Mouse (Mus musculus) liver, embryonic 15.5 days (tissue): ENCODE measurements around the gene Gm10097. TPM values are rescaled to one million over a fixed set of nuclear protein-coding genes. Genes with fewer than 3 reads are reported as not detected.

Source experiments
- ATAC-seq: fragments of 200-750 bp; cut with Nextera tagmentation; 2 replicates; pipeline ENCODE4 v1.8.0; 2017; ENCODE audit warnings: moderate number of reproducible peaks, mild to moderate bottlenecking, moderate library complexity; ENCODE audit not compliant: insufficient read depth
- H3K27ac ChIP-seq: fragments of 300-500 bp; sonication (generic); replicated peaks from 2 replicates; pipeline ENCODE4 v1.5.1; 2015; ENCODE audit warnings: mild to moderate bottlenecking, inconsistent platforms
- H3K27me3 ChIP-seq: fragments of 300-500 bp; sonication (generic); 2 replicates; pipeline ENCODE4 v1.6.1; 2015; ENCODE audit warnings: mild to moderate bottlenecking, inconsistent platforms
- H3K36me3 ChIP-seq: fragments of 300-500 bp; sonication (generic); replicated peaks from 2 replicates; pipeline ENCODE4 v1.6.1; 2015; ENCODE audit warnings: moderate library complexity, mild to moderate bottlenecking, inconsistent platforms
- H3K4me1 ChIP-seq: fragments of 300-500 bp; sonication (generic); replicated peaks from 2 replicates; pipeline ENCODE4 v1.6.1; 2015; ENCODE audit warnings: inconsistent platforms
- H3K4me2 ChIP-seq: fragments of 300-500 bp; sonication (generic); 2 replicates; pipeline ENCODE4 v1.6.1; 2015; ENCODE audit warnings: moderate library complexity, mild to moderate bottlenecking, inconsistent platforms
- H3K4me3 ChIP-seq: fragments of 300-500 bp; sonication (generic); replicated peaks from 2 replicates; pipeline ENCODE4 v1.5.1; 2015; ENCODE audit warnings: mild to moderate bottlenecking, inconsistent platforms
- H3K9ac ChIP-seq: fragments of 300-500 bp; sonication (generic); 2 replicates; pipeline ENCODE4 v1.6.1; 2015; ENCODE audit warnings: moderate library complexity, mild to moderate bottlenecking, inconsistent platforms
- H3K9me3 ChIP-seq: fragments of 300-500 bp; sonication (generic); replicated peaks from 2 replicates; pipeline ENCODE4 v1.6.1; 2016; ENCODE audit warnings: inconsistent platforms
- WGBS: fragments of 180-500 bp; shearing (Covaris S2); methylation state at CpG from one replicate; pipeline ENCODE4 v1.1.7; 2015; ENCODE audit warnings: mixed read lengths; ENCODE audit not compliant: insufficient replicate concordance; 5-methylcytosine and 5-hydroxymethylcytosine counted together
- polyA plus RNA-seq: library from polyadenylated mRNA; unstranded; fragments of >200 nt; fragmentation: Nextera tagmentation; extraction: Ambion mirVana; gene quantifications from 2 replicates; pipeline ENCODE4 v1.2.1, GENCODE M21; 2015

The Gm10097 gene
- polyA plus RNA-seq, 1 experiment from 2014 or later: 0.07 TPM

DNA sequence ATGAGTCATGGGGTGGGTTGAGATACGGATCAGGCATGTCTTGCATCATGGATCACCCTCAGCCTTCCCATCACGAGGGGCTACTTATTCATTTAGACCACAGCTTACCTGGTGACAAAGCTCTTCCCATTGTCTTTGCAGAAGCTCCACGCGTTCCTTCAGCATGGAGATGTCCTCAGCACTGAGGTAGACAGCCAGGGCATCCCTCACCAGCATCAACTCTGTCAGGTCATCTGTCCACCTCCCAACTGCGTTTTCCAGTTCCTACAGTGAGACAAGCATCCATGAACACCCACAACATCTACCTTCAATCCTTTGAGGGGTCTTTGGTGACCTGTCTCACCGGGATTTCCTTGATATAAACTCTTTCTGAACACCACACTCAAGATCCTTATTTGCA, 14.7 kb downstream of the Gm10097 start:
- no peak overlapping the region for H3K4me3 ChIP-seq
- H3K4me1 ChIP-seq: no peaks in the 10 kb centered on the region
- 67% methylated on average over 6 of the region's 6 CpGs for WGBS
- H3K9me3 ChIP-seq: no peaks in the 10 kb centered on the region
- H3K36me3 ChIP-seq: peaks cover 7% of the 10 kb centered on the region
- no peak for ATAC-seq
- no peak overlapping the region for H3K9ac ChIP-seq
- H3K27ac ChIP-seq: no peak overlapping the region
- H3K4me2 ChIP-seq: no peak overlapping the region
- no peaks in the 10 kb centered on the region for H3K27me3 ChIP-seq

DNA sequence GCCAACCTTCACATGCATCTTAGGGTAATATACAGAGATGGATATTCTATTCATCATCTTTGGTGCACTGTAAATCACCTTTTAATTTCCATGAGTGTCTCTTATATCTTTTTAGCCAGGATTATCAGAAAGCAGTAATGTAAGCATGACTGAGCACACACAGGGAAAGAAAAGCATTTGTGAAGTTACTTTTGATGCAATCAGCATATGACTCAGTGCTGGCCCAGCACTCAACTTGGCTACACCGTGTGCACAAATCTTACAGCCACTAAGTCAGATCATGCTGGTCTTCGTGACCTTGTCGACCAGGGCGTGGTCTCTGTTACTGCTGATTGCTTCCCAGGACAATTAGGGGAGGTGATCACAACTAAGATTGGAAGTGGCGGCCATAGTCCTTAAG, 16.8 kb downstream of the Gm10097 start:
- Histone ChIP-seq H3K4me1 (no peaks in the 10 kb centered on the region), H3K27me3 (no peaks in the 10 kb centered on the region), H3K27ac (no peak overlapping the region), H3K36me3 (peaks cover 3% of the 10 kb centered on the region), H3K9me3 (no peaks in the 10 kb centered on the region), H3K9ac (no peak overlapping the region), H3K4me2 (no peak overlapping the region), H3K4me3 (no peak overlapping the region)
- ATAC-seq: no peak
- 68% methylated on average over 5 of the region's 5 CpGs for WGBS

DNA sequence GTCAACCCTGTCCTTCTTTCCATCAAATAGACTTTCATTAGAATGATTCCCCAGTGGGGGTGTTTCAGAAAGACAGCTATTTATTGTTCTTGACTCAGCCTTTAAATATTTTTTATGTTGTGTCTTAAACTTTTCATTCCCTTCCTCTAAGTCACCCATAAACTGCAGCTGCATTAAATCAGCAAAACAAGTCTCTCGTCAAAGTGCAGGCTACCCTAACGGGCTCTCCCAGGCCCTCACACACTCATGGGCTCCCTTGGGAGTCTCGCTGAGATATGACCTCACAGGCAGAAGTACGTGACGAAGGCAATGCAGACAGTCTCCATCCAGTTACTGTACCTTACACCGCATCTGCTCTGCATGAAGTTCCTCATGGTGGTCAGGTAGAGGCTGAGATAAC, 17.3 kb downstream of the Gm10097 start:
- Histone ChIP-seq H3K4me1 (no peaks in the 10 kb centered on the region), H3K4me2 (no peak overlapping the region), H3K9me3 (no peaks in the 10 kb centered on the region), H3K9ac (no peak overlapping the region), H3K27me3 (no peaks in the 10 kb centered on the region), H3K4me3 (no peak overlapping the region), H3K36me3 (peaks cover 3% of the 10 kb centered on the region), H3K27ac (no peak overlapping the region)
- no peak for ATAC-seq
- WGBS: 75% methylated on average over 6 of the region's 6 CpGs

DNA sequence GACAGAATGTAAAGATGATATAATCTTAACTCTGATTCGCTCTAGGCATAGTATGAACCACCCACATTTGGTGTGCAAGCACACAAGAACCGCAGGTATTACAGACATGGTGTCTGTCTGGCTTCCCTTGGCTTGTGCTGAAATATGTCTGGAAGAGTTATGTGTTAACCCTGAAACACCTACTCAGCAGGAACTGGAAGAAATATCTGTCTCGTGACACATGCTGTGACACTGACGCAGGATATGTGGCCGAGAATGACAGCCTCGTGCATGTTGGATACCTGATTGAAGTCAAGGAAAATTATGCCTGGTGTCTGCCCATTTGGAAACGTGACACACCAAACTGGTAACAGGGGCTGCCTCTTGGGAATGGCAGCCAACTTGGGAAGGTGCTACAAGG, 18.3 kb downstream of the Gm10097 start:
- ATAC-seq: no peak
- no peak overlapping the region for H3K4me3 ChIP-seq
- 75% methylated on average over 7 of the region's 7 CpGs for WGBS

DNA sequence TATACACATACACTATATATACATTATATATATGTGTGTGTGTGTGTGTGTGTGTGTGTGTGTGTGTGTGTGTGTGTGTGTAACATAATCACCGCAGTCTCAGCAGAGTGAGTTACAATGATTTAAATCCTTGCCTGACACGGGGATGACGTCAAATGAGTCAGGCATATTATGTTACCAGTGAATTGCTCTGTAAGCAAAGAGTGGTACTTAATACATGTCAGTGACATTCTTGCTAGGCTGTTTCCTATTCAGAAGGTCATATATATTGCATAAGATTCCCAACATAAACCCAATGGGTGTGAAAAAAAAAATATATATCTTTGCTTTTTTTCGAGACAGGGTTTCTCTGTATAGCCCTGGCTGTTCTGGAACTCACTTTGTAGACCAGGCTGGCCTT, 20.1 kb downstream of the Gm10097 start:
- ATAC-seq: no peak
- no peaks in the 10 kb centered on the region for H3K4me1 ChIP-seq
- H3K27ac ChIP-seq: no peak overlapping the region
- H3K4me2 ChIP-seq: no peak overlapping the region
- H3K9ac ChIP-seq: no peak overlapping the region
- no peaks in the 10 kb centered on the region for H3K27me3 ChIP-seq
- 82% methylated on average over 4 of the region's 4 CpGs for WGBS
- no peak overlapping the region for H3K4me3 ChIP-seq
- H3K36me3 ChIP-seq: peaks cover 3% of the 10 kb centered on the region
- H3K9me3 ChIP-seq: no peaks in the 10 kb centered on the region

More for the DNA sequence above, 18.3 kb downstream of the Gm10097 start:
- H3K27me3 ChIP-seq: no peaks in the 10 kb centered on the region
- no peaks in the 10 kb centered on the region for H3K9me3 ChIP-seq
- H3K27ac ChIP-seq: no peak overlapping the region
- H3K9ac ChIP-seq: no peak overlapping the region
- H3K36me3 ChIP-seq: peaks cover 3% of the 10 kb centered on the region
- no peak overlapping the region for H3K4me2 ChIP-seq
- no peaks in the 10 kb centered on the region for H3K4me1 ChIP-seq

DNA sequence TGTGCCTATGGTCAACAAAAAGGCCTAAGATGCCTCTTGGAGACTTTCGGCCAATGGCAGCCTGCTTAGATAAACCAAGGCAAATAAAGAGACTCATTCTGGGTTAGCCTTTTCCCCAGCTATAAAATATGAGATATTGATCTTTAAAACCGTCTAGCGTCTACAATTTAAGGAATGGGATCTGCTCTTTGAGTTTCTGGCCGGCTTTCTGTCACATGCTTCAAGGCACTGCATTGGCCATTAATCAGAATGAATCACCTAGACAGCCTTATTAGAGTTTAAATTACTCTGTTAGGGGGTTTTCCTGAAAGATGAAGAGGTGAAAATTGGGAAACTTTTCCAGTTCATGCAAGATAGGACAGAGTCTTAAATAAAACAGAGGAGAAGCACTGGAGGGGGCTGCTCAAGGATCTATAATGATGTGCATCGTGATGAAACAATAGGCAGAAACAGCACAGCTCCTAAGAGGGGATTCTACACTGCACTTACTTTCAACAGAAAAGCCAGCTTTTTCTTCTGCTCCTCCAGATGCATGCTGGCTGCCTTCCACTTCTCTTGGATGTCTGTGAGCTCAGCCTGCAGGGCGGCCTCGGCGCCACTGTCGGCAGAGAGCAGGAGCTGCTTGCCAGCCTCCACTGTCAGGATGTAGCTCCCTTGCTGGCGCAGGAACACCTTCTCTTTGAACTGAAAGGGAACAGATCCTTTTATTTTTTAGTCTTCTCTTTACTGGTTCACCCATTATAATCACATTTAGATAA, 28.2 kb downstream of the Gm10097 start:
- H3K27ac ChIP-seq: no peak overlapping the region
- H3K27me3 ChIP-seq: no peaks in the 10 kb centered on the region
- WGBS: 70% methylated on average over 10 of the region's 10 CpGs
- H3K4me1 ChIP-seq: no peaks in the 10 kb centered on the region
- H3K4me2 ChIP-seq: no peak overlapping the region
- ATAC-seq: no peak
- no peak overlapping the region for H3K4me3 ChIP-seq
- H3K9ac ChIP-seq: no peak overlapping the region
- H3K9me3 ChIP-seq: no peaks in the 10 kb centered on the region
- peaks cover 25% of the 10 kb centered on the region for H3K36me3 ChIP-seq

- Histone ChIP-seq H3K4me3 (no peak overlapping the region), H3K27me3 (no peaks in the 10 kb centered on the region), H3K4me1 (no peaks in the 10 kb centered on the region), H3K36me3 (peaks cover 25% of the 10 kb centered on the region), H3K9me3 (no peaks in the 10 kb centered on the region), H3K27ac (no peak overlapping the region), H3K9ac (no peak overlapping the region), H3K4me2 (no peak overlapping the region)
- WGBS: 52% methylated on average over 2 of the region's 2 CpGs
- no peak for ATAC-seq
These were observed 28.8 kb downstream of the Gm10097 start for GRCm38 (mm10) chr10:5097754-5098137.

- H3K9ac ChIP-seq: no peak overlapping the region
- peaks cover 68% of the 10 kb centered on the region for H3K36me3 ChIP-seq
- H3K9me3 ChIP-seq: no peaks in the 10 kb centered on the region
- no peak for ATAC-seq
- no peaks in the 10 kb centered on the region for H3K27me3 ChIP-seq
- H3K4me2 ChIP-seq: no peak overlapping the region
- 78% methylated on average over 5 of the region's 5 CpGs for WGBS
- H3K4me1 ChIP-seq: no peaks in the 10 kb centered on the region
- no peak overlapping the region for H3K27ac ChIP-seq
- H3K4me3 ChIP-seq: no peak overlapping the region
These were observed 41.8 kb downstream of the Gm10097 start for GRCm38 (mm10) chr10:5110773-5111172.

DNA sequence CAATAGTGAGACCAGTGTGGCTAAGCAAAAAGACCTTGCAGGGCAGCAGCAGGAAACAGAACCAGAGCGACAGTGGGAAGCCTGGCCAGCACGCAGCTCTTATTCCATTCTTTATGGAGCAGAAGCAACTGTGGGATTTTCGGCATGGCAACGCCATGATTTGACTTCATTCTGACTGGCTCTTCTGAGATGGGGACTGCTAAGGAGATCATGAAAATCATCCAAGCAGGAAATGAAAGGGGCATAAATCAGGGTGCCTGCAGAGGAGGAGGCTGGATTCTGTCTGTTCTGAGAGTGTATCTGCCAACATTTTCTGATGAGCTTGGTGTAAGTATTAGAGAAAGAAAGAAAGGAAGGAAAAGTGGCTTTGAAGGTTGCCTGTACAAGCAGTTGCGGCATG, 47.2 kb downstream of the Gm10097 start:
- Histone ChIP-seq H3K36me3 (peaks cover 50% of the 10 kb centered on the region), H3K27ac (no peak overlapping the region), H3K4me2 (no peak overlapping the region), H3K9ac (no peak overlapping the region), H3K4me3 (no peak overlapping the region), H3K9me3 (no peaks in the 10 kb centered on the region), H3K4me1 (no peaks in the 10 kb centered on the region), H3K27me3 (no peaks in the 10 kb centered on the region)
- WGBS: 80% methylated on average over 5 of the region's 5 CpGs
- ATAC-seq: no peak

DNA sequence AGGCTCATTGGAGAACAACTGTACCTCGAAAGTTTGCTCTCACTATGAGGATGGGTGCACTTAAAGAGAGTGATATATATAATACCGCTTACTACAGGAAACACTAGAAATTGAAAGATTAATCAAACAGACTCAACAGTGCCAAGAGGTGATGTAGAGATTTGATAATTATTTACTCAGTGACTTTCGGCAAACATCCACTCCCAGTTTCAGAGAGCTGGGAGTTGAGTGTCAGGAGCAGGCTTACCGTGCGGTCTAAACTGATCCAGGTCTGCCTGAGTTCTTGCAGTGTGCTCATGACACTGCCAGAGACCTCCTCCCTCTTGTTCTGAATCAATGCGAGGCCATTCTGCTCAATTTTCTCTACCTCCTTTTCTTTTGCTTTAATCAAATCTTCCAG, 47.7 kb downstream of the Gm10097 start:
- H3K36me3 ChIP-seq: peaks cover 46% of the 10 kb centered on the region
- no peak overlapping the region for H3K27ac ChIP-seq
- no peak for ATAC-seq
- H3K9me3 ChIP-seq: no peaks in the 10 kb centered on the region
- H3K9ac ChIP-seq: no peak overlapping the region
- no peak overlapping the region for H3K4me2 ChIP-seq
- no peak overlapping the region for H3K4me3 ChIP-seq
- no peaks in the 10 kb centered on the region for H3K4me1 ChIP-seq
- no peaks in the 10 kb centered on the region for H3K27me3 ChIP-seq
- 68% methylated on average over 6 of the region's 6 CpGs for WGBS
